Mouse (Mus musculus) small intestine, adult 2 months (tissue): ENCODE results near the gene Mllt6. TPM values are rescaled to one million over a fixed set of nuclear protein-coding genes. Genes with fewer than 3 reads are reported as not detected.
A peak's percentile ranks its signal among the peaks of the same experiment; 100 is the strongest.
"Not testable (repeated sequence)": the region's sequence is repeated elsewhere in the genome, so short reads cannot be mapped to it uniquely, and the experiment has no call there.

Experiments used
- H3K27ac ChIP-seq: fragments of 200-500 bp; 2 replicates; pipeline ENCODE4 v1.5.1; 2012; ENCODE audit warnings: low read depth, low read length, control low read depth, inconsistent platforms; ENCODE audit not compliant: insufficient read depth
- H3K27me3 ChIP-seq: fragments of 200-500 bp; 2 replicates; pipeline ENCODE4 v1.6.1; 2012; ENCODE audit warnings: mild to moderate bottlenecking, moderate library complexity, low read length, inconsistent platforms; ENCODE audit not compliant: control insufficient read depth, insufficient read depth
- H3K36me3 ChIP-seq: fragments of 200-500 bp; 2 replicates; pipeline ENCODE4 v1.6.1; 2012; ENCODE audit warnings: mild to moderate bottlenecking, low read length, control low read depth, inconsistent platforms; ENCODE audit not compliant: control insufficient read depth, insufficient read depth
- H3K4me1 ChIP-seq: fragments of 200-500 bp; 2 replicates; pipeline ENCODE4 v1.6.1; 2012; ENCODE audit warnings: low read length, inconsistent platforms, mixed read lengths; ENCODE audit not compliant: control insufficient read depth, insufficient read depth, insufficient read length
- H3K4me3 ChIP-seq: fragments of 200-500 bp; 2 replicates; pipeline ENCODE4 v1.5.1; 2012; ENCODE audit warnings: low read depth, mild to moderate bottlenecking, control low read depth, inconsistent platforms, low read length, moderate library complexity
- CTCF ChIP-seq: fragments of 200-500 bp; IDR thresholded peaks from 2 replicates; pipeline ENCODE4 v1.5.1; 2012; ENCODE audit warnings: low read depth, mild to moderate bottlenecking, control low read depth, inconsistent platforms, low read length, moderate library complexity, mixed read lengths; ENCODE audit not compliant: insufficient replicate concordance, insufficient read length; ENCODE audit errors: extremely low read depth
- POLR2A ChIP-seq: fragments of 200-500 bp; IDR thresholded peaks from 2 replicates; pipeline ENCODE4 v1.6.1; 2012; ENCODE audit warnings: low read depth, mild to moderate bottlenecking, control low read depth, inconsistent platforms, low read length, moderate library complexity
- WGBS: fragments of 180-500 bp; shearing (Covaris S2); methylation state at CpG from one replicate; pipeline ENCODE4 v1.1.7; 2018; 5-methylcytosine and 5-hydroxymethylcytosine counted together
- polyA plus RNA-seq: library from polyadenylated mRNA; depleted of rRNA; stranded (reverse); fragments of >200 nt; gene quantifications from 2 replicates; pipeline ENCODE4 v1.2.3, GENCODE M21; 2012

The Mllt6 gene
- polyA plus RNA-seq, 1 experiment, result 38.6 TPM

DNA sequence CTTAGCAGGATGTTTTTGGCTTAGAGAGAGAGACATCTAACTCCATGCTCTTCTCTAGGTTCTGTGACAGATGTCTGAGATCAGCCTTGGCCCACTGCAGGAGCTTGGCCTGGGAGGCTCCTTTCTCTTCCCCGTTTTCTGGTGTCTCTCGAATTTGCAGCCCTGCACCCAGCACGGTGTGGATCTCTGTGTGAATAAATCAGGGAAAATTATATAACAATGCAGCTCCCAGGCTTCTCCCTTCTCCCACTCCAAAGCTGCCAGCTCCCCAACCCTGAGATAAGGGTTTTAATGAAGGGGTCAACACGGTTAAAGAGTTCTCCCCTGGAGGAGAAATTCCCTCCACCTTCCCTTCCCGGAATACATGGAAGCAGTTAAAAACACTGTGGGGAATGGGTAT is 31.7 kb upstream of the Mllt6 start:
- no peak overlapping the region for H3K4me3 ChIP-seq
- peaks cover 6% of the 10 kb centered on the region; the same call in 1 of the 2 replicates for H3K4me1 ChIP-seq
- no peak for TF ChIP-seq CTCF
- TF ChIP-seq POLR2A, result no peak
- H3K36me3 ChIP-seq, result no peaks in the 10 kb centered on the region
- H3K27ac ChIP-seq, result no peak overlapping the region
- peaks cover 49% of the 10 kb centered on the region for H3K27me3 ChIP-seq
- WGBS, result 17% methylated on average over 5 of the region's 5 CpGs

- 3% methylated on average over 12 of the region's 12 CpGs for WGBS
- Histone ChIP-seq H3K4me3 (no peak overlapping the region), H3K27ac (no peak overlapping the region), H3K4me1 (peaks cover 6% of the 10 kb centered on the region; the same call in 1 of the 2 replicates), H3K36me3 (no peaks in the 10 kb centered on the region), H3K27me3 (peaks cover 45% of the 10 kb centered on the region)
- TF ChIP-seq CTCF, result peak; percentile 89
- peak; percentile 16; the same call in 1 of the 2 replicates for TF ChIP-seq POLR2A
These were observed 31.3 kb upstream of the Mllt6 start for GRCm38 (mm10) chr11:97631938-97632337.

DNA sequence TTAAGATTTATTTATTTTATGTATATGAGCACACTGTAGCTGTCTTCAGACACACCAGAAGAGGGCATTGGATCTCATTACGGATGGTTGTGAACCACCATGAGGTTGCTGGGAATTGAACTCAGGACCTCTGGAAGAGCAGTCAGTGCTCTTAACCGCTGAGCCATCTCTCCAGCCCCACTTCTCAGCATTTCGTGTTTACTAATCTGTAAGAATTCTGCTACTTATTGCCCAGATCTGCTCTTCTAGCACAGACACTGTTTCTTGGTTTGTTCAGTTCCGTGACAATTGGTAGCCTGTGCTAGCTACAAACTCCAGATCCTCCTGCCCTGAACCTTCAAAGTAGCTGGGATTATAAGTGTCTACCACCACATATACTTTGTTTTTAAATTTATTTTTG is 30.8 kb upstream of the Mllt6 start:
- H3K4me3 ChIP-seq, H3K36me3 ChIP-seq, H3K27ac ChIP-seq, H3K4me1 ChIP-seq: not testable (repeated sequence)
- 85% methylated on average over 4 of the region's 4 CpGs for WGBS
- H3K27me3 ChIP-seq, result peaks cover 40% of the 10 kb centered on the region

GRCm38 (mm10) chr11:97635468-97636019 is 27.7 kb upstream of the Mllt6 start:
- Histone ChIP-seq H3K27ac (no peak overlapping the region), H3K4me3 (no peak overlapping the region), H3K27me3 (peaks cover 9% of the 10 kb centered on the region), H3K4me1 (no peaks in the 10 kb centered on the region), H3K36me3 (no peaks in the 10 kb centered on the region)
- TF ChIP-seq POLR2A, result no peak
- no peak for TF ChIP-seq CTCF
- WGBS, result 66% methylated on average over 11 of the region's 11 CpGs

DNA sequence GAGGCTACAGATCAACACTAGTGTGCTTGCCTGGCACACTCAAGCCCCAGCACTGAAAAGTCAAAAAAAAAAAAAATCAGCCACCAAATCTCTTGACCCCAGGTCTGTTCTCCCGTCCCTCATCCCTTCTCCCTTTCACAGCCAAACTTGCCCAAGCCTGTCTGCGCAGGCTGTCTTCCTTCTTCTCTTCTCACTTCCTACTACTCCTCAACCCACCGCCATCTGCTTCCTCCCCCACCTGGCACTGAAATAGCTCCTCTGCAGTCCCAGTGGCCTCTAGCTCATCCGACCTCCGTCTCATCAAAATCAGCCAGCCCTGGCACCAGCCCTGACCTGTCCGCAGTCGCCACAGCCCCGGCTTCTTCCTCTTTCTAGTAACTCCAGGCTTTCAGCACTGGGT is 21.5 kb upstream of the Mllt6 start:
- TF ChIP-seq POLR2A (no peak), CTCF (no peak)
- WGBS, result 56% methylated on average over 8 of the region's 8 CpGs
- H3K36me3 ChIP-seq, result no peaks in the 10 kb centered on the region
- H3K27me3 ChIP-seq, result no peaks in the 10 kb centered on the region
- no peaks in the 10 kb centered on the region for H3K4me1 ChIP-seq
- no peak overlapping the region for H3K27ac ChIP-seq
- no peak overlapping the region for H3K4me3 ChIP-seq

DNA sequence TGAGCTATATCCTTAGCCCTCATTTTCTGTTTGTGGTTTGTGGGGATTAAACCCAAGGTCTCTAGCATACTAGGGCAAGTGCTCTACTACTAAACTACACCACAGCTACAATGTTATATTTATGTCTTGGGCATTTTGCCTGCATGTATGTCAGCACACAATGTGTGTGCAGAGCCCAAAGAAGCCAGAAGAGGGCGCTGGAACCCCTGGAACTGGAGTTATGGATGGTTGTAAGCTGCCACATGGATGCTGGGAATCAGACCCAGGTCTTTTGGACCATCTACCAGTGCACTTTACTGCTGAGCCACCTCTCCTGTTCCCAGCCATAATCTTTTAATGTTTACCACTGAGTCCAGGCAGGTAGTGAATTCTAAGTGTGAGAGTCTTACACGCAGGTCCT is 20.5 kb upstream of the Mllt6 start:
- Histone ChIP-seq H3K27me3 (no peaks in the 10 kb centered on the region), H3K4me1 (no peaks in the 10 kb centered on the region), H3K4me3 (no peak overlapping the region), H3K27ac (no peak overlapping the region), H3K36me3 (no peaks in the 10 kb centered on the region)
- TF ChIP-seq POLR2A (no peak), CTCF (no peak)
- 47% methylated on average over 2 of the region's 2 CpGs for WGBS

DNA sequence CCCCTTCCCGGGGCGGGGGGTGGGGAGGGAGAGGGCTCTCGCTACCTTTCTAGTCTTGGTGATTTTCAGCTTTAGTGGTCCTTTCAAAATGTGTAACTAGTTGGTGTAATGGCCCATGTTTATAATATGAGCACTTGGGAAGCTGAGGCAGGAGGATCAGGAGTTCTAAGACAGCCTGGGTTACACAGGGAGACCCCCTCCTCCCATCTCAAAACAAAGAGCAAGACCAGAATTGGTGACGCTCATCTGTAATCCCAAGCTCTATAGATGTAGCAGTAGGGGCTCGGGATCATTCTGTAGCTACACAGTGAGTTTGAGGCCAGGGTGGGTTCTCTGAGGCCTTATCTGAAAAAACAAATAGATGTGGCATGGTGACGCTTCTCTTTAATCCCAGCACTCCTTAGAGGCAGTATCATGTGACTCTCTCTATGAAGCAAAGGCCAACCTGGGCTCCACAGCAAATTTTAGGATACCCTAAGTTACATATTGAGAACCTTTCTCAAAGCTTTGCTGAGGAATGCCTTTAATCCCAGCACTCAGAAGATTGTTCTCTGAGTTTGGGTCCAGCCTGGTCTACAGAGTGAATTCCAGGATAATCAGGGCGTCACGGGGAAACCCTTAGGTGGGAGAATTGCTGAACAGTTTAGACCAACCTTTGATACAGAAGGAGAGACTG is 19.7 kb upstream of the Mllt6 start:
- H3K4me1 ChIP-seq, result no peaks in the 10 kb centered on the region
- H3K4me3 ChIP-seq, result no peak overlapping the region
- H3K27me3 ChIP-seq, result no peaks in the 10 kb centered on the region
- no peaks in the 10 kb centered on the region for H3K36me3 ChIP-seq
- 53% methylated on average over 8 of the region's 8 CpGs for WGBS
- no peak for TF ChIP-seq POLR2A
- TF ChIP-seq CTCF, result no peak
- H3K27ac ChIP-seq, result no peak overlapping the region
